Mouse (Mus musculus) stomach, postnatal 0 days (tissue): ENCODE data around the gene Afg1l.

ENCODE experiments used
- CTCF ChIP-seq: IDR thresholded peaks from 2 replicates; pipeline ENCODE4 v1.5.1; 2016; ENCODE audit warnings: antibody characterized with exemption, low read depth, mild to moderate bottlenecking, moderate library complexity
- EP300 ChIP-seq: optimal IDR thresholded peaks from 2 replicates; pipeline ENCODE3; 2016; ENCODE audit warnings: antibody characterized with exemption

GRCm38 (mm10) chr10:42493000-42493399 lies 14.6 kb upstream of the Afg1l start:
- TF ChIP-seq CTCF (no peak), EP300 (no peak)
